ENCODE assay signal across 10 mouse cellular contexts in the genomic region with DNA sequence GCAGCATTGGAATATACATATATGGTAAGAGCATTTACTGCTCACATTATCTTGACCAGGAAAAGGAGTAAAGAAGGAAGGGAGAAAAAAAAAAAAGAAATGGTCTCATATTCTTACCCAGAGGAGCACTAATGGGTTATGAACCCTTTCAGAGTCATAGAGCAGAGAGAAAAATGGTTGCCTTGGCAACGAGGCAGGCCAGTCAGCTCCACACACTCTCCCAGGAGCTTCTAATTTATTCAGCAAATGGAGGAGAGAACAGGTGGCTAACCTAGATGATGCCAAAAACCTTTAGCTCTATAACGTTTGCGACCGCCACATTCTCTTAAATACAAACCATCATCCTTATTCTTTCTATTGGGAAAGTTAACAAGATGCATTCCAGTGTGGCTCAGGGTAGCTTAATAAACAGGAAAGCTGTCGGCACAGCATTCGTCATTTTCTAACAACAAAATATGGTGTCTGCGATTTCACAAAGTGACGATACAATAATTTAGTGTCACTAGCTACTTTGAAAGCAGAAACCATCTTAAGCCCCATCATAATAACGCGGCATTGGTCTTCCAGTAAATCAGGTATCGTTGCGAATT.
DNase-seq lines count a peak whose midpoint lies in the region; ATAC-seq and TF ChIP-seq lines count a peak whose summit lies in the region.
"Had no signal": no experiment of that assay in that cellular context is flagged by ENCODE, and none has a peak within 500 bp of the region (broad histone marks: within the 10 kb centered on the region; RNA-seq: fewer than 3 reads in every experiment).

No protein-coding gene starts in this region.

- ATAC-seq in hindbrain, embryonic 16.5 days: peak; percentile 98
- ATAC-seq in megakaryocyte progenitor cell, adult 5-6 weeks (replicated peaks; ENCODE audit: poor library complexity): no peak

- peak overlapping the region; percentile 80 for H3K27ac ChIP-seq in hindbrain, embryonic 16.5 days (ENCODE audit: low read depth, low read length)

- H3K27me3 ChIP-seq in hindbrain, embryonic 16.5 days (replicated peaks; ENCODE audit: control insufficient read depth, insufficient read depth, low read length): no peaks in the 10 kb centered on the region
- H3K27me3 ChIP-seq: megakaryocyte, embryonic 14.5 days had no signal

- TF ChIP-seq CTCF in brain, embryonic 14.5 days (IDR thresholded peaks at IDR 0.05; ENCODE audit: borderline replicate concordance, extremely low read depth, insufficient read depth, insufficient read length): no peak
- TF ChIP-seq CTCF in lung, adult 2 months (IDR thresholded peaks at IDR 0.05; ENCODE audit: insufficient read depth, low read length): no peak

- no peak overlapping the region for H3K9ac ChIP-seq in hindbrain, embryonic 16.5 days (ENCODE audit: low read depth, low read length)

- H3K9me3 ChIP-seq in hindbrain, embryonic 16.5 days (ENCODE audit: control insufficient read depth, low read length): no peaks in the 10 kb centered on the region

- H3K4me1 ChIP-seq in hindbrain, embryonic 16.5 days (ENCODE audit: control insufficient read depth, insufficient read depth, low read depth, low read length): peaks cover 11% of the 10 kb centered on the region
- H3K4me1 ChIP-seq in lung, adult 2 months (ENCODE audit: control insufficient read depth, insufficient read depth, low read length): no peaks in the 10 kb centered on the region
- H3K4me1 ChIP-seq: megakaryocyte, embryonic 14.5 days had no signal

- WGBS in hindbrain, embryonic 16.5 days: 47% methylated on average over 12 of the region's 12 CpGs
- 80% methylated on average over 12 of the region's 12 CpGs for WGBS in lung, adult 2 months

- peak overlapping the region; percentile 16; the same call in 1 of the 2 replicates for H3K4me3 ChIP-seq in hindbrain, embryonic 16.5 days (ENCODE audit: low read length)
- no peak overlapping the region for H3K4me3 ChIP-seq in lung, adult 2 months (replicated peaks; ENCODE audit: extremely low read depth, low read depth, low read length)
- H3K4me3 ChIP-seq: megakaryocyte, embryonic 14.5 days had no signal

- DNase-seq in cerebellum, adult 8-10 months: peak; percentile 0
- DNase-seq in cerebellum, adult 18-20 months: no peak
- peak; percentile 94 for DNase-seq in brain, embryonic 14.5 days (ENCODE audit: low read depth)
- peak; percentile 41 for DNase-seq in mesoderm, embryonic 11.5 days (ENCODE audit: low read depth, low spot score)
- DNase-seq in Muller cell, postnatal 12 days (ENCODE audit: inconsistent ontology term): no peak
- DNase-seq in lung, adult 2 months: no peak
- DNase-seq: heart, postnatal 14 days had no signal

- H3K36me3 ChIP-seq in hindbrain, embryonic 16.5 days (ENCODE audit: control insufficient read depth, insufficient read depth, low read length): no peaks in the 10 kb centered on the region

- peak overlapping the region; percentile 46 for H3K4me2 ChIP-seq in hindbrain, embryonic 16.5 days (ENCODE audit: low read length)

- no peak for TF ChIP-seq POLR2A in brain, embryonic 14.5 days (IDR thresholded peaks at IDR 0.05; ENCODE audit: borderline replicate concordance, extremely low read depth, insufficient read depth, insufficient read length, poor library complexity, severe bottlenecking)
- TF ChIP-seq POLR2A in lung, adult 2 months (IDR thresholded peaks at IDR 0.05; ENCODE audit: borderline replicate concordance, extremely low read depth, low read depth, low read length): no peak

Comparison
In these comparisons a context has a peak if more than half of its experiments do, and no peak if none do; other contexts are left out.
1. DNase-seq: peak in cerebellum, adult 8-10 months (single experiment), brain, embryonic 14.5 days (single experiment) and mesoderm, embryonic 11.5 days (single experiment); none in cerebellum, adult 18-20 months (0 of 2), Muller cell, postnatal 12 days (single experiment) and lung, adult 2 months (single experiment).